Mouse (Mus musculus): ENCODE data around the gene Igsf11.

Gene Igsf11

GRCm38 (mm10) chr16:38892371-38892770 lies at the start of gene Igsf11:
TSS of gene Igsf11 (plus strand) at chr16:38892671.
- DNase-seq (ENCODE audit: low spot score in 2 of 2) = no peak

GRCm38 (mm10) chr16:38858120-38858749 lies 34.2 kb upstream of the Igsf11 start:
- no peak for DNase-seq (ENCODE audit: low spot score in 2 of 2)

- DNase-seq (ENCODE audit: low spot score in 2 of 2) = no peak
Observed at GRCm38 (mm10) chr16:38860548-38860947, 31.9 kb upstream of the Igsf11 start.

GRCm38 (mm10) chr16:38864358-38864757 lies 28.1 kb upstream of the Igsf11 start:
- DNase-seq (ENCODE audit: low spot score in 2 of 2) = no peak

GRCm38 (mm10) chr16:38873231-38873630 lies 19.2 kb upstream of the Igsf11 start:
- DNase-seq (ENCODE audit: low spot score in 2 of 2) = peak in 1 of 2 experiments; percentile 47

GRCm38 (mm10) chr16:38874481-38874880 lies 18.0 kb upstream of the Igsf11 start:
- DNase-seq (ENCODE audit: low spot score in 2 of 2) = peak; percentile 35 to 77

GRCm38 (mm10) chr16:38898816-38899425 lies 6.5 kb downstream of the Igsf11 start:
- no peak for DNase-seq (ENCODE audit: low spot score in 2 of 2)

- no peak for DNase-seq (ENCODE audit: low spot score in 2 of 2)
Observed at GRCm38 (mm10) chr16:38900024-38900423, 7.6 kb downstream of the Igsf11 start.

- peak; percentile 93 to 94 for DNase-seq (ENCODE audit: low spot score in 2 of 2)
Observed at GRCm38 (mm10) chr16:38902111-38902778, 9.8 kb downstream of the Igsf11 start.

- DNase-seq (ENCODE audit: low spot score in 2 of 2) = no peak
Observed at GRCm38 (mm10) chr16:38903020-38903419, 10.5 kb downstream of the Igsf11 start.

GRCm38 (mm10) chr16:38904202-38904601 lies 11.7 kb downstream of the Igsf11 start:
- no peak for DNase-seq (ENCODE audit: low spot score in 2 of 2)

- no peak for DNase-seq (ENCODE audit: low spot score in 2 of 2)
Observed at GRCm38 (mm10) chr16:38905911-38906310, 13.4 kb downstream of the Igsf11 start.

GRCm38 (mm10) chr16:38908304-38908703 lies 15.8 kb downstream of the Igsf11 start:
- DNase-seq (ENCODE audit: low spot score in 2 of 2) = no peak

- no peak for DNase-seq (ENCODE audit: low spot score in 2 of 2)
Observed at GRCm38 (mm10) chr16:38909506-38909905, 17.0 kb downstream of the Igsf11 start.

GRCm38 (mm10) chr16:38910088-38910487 lies 17.6 kb downstream of the Igsf11 start:
- DNase-seq (ENCODE audit: low spot score in 2 of 2) = no peak

- no peak for DNase-seq (ENCODE audit: low spot score in 2 of 2)
Observed at GRCm38 (mm10) chr16:38915451-38915850, 23.0 kb downstream of the Igsf11 start.

- no peak for DNase-seq (ENCODE audit: low spot score in 2 of 2)
Observed at GRCm38 (mm10) chr16:38916053-38916786, 23.7 kb downstream of the Igsf11 start.

- no peak for DNase-seq (ENCODE audit: low spot score in 2 of 2)
Observed at GRCm38 (mm10) chr16:38916885-38917284, 24.4 kb downstream of the Igsf11 start.

GRCm38 (mm10) chr16:38918121-38918520 lies 25.6 kb downstream of the Igsf11 start:
- DNase-seq (ENCODE audit: low spot score in 2 of 2) = no peak

GRCm38 (mm10) chr16:38920488-38920887 lies 28.0 kb downstream of the Igsf11 start:
- no peak for DNase-seq (ENCODE audit: low spot score in 2 of 2)

GRCm38 (mm10) chr16:38924940-38925339 lies 32.5 kb downstream of the Igsf11 start:
- DNase-seq (ENCODE audit: low spot score in 2 of 2) = peak; percentile 57 to 85

- DNase-seq (ENCODE audit: low spot score in 2 of 2) = no peak
Observed at GRCm38 (mm10) chr16:38928760-38929159, 36.3 kb downstream of the Igsf11 start.
